Mouse (Mus musculus) midbrain, embryonic 12.5 days (tissue): Measurements from ENCODE around the gene Xaf1. TPM values are rescaled to one million over a fixed set of nuclear protein-coding genes. Genes with fewer than 3 reads are reported as not detected.

Source experiments
- ATAC-seq: fragments of 200-750 bp; cut with Nextera tagmentation; 2 replicates; pipeline ENCODE4 v1.8.0; 2017; ENCODE audit warnings: low read depth, moderate TSS enrichment, moderate library complexity; ENCODE audit not compliant: low FRiP score
- H3K27ac ChIP-seq: fragments of 300-500 bp; sonication (generic); replicated peaks from 2 replicates; pipeline ENCODE4 v1.5.1; 2016; ENCODE audit warnings: mild to moderate bottlenecking
- H3K27me3 ChIP-seq: fragments of 300-500 bp; sonication (generic); 2 replicates; pipeline ENCODE4 v1.6.1; 2016; ENCODE audit warnings: mild to moderate bottlenecking
- H3K36me3 ChIP-seq: fragments of 300-500 bp; sonication (generic); 2 replicates; pipeline ENCODE4 v1.6.1; 2016
- H3K4me1 ChIP-seq: fragments of 300-500 bp; sonication (generic); 2 replicates; pipeline ENCODE4 v1.6.1; 2016
- H3K4me2 ChIP-seq: fragments of 300-500 bp; sonication (generic); replicated peaks from 2 replicates; pipeline ENCODE4 v1.6.1; 2016; ENCODE audit warnings: mild to moderate bottlenecking, moderate library complexity
- H3K4me3 ChIP-seq: fragments of 300-500 bp; sonication (generic); 2 replicates; pipeline ENCODE4 v1.5.1; 2016; ENCODE audit warnings: mild to moderate bottlenecking
- H3K9ac ChIP-seq: fragments of 300-500 bp; sonication (generic); replicated peaks from 2 replicates; pipeline ENCODE4 v1.6.1; 2016; ENCODE audit warnings: mild to moderate bottlenecking, moderate library complexity
- H3K9me3 ChIP-seq: fragments of 300-500 bp; sonication (generic); 2 replicates; pipeline ENCODE4 v1.6.1; 2016; ENCODE audit warnings: mild to moderate bottlenecking
- WGBS: fragments of 180-500 bp; shearing (Covaris S2); methylation state at CpG from one replicate; pipeline ENCODE4 v1.1.7; 2016; 5-methylcytosine and 5-hydroxymethylcytosine counted together
- polyA plus RNA-seq: library from polyadenylated mRNA; unstranded; fragments of >200 nt; fragmentation: Nextera tagmentation; extraction: Ambion mirVana; gene quantifications from 2 replicates; pipeline ENCODE4 v1.2.1, GENCODE M21; 2016

The Xaf1 gene
- polyA plus RNA-seq, 1 experiment from 2014 or later = 1.6 TPM

DNA sequence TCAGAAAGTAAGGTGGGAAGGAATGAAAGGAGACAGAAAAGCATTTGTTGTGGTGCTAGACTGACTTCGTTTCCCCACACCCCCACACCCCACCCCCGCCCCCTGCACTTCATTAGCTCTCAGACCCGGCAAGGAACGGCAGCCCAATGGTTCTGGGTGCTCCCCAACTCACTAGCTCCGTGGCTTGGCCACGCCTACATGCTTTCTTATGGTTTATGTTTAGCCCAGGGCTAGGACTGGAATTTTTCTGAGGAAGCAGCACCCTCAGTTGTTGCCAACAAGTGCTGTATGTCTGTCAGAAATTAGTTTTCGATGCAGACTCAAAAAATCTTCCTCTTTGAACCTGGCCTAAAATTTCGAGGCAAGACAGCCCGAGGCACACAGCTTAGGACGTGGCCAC, 47.1 kb downstream of the Xaf1 start:
- Histone ChIP-seq H3K9ac (no peak overlapping the region), H3K4me2 (no peak overlapping the region), H3K4me1 (no peaks in the 10 kb centered on the region), H3K4me3 (no peak overlapping the region), H3K27me3 (no peaks in the 10 kb centered on the region), H3K27ac (no peak overlapping the region), H3K36me3 (no peaks in the 10 kb centered on the region), H3K9me3 (no peaks in the 10 kb centered on the region)
- WGBS = 64% methylated on average over 10 of the region's 10 CpGs
- ATAC-seq = no peak

DNA sequence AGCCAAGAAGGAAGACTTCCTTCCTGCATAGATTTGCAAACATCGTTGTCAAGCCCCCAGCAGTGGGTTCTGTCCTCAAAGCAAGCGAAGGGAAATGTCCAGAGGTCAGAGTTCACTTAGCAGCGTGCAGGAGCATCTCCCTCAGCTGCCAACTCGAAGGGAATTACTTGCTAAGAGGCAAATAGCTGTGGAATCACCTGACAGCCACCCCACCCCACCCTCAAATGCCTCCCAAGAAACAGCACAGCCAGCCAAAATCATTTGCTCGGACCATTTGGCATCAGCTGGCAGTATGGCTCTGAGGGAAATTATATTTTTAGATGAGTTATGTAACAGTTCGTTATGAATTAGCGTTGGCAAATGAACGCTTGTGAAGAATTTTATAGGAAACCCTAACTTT, 47.6 kb downstream of the Xaf1 start:
- no peak overlapping the region for H3K9ac ChIP-seq
- no peaks in the 10 kb centered on the region for H3K9me3 ChIP-seq
- H3K4me2 ChIP-seq = no peak overlapping the region
- WGBS = 67% methylated on average over 8 of the region's 8 CpGs
- ATAC-seq = no peak
- no peaks in the 10 kb centered on the region for H3K4me1 ChIP-seq
- no peaks in the 10 kb centered on the region for H3K27me3 ChIP-seq
- H3K27ac ChIP-seq = no peak overlapping the region
- H3K36me3 ChIP-seq = no peaks in the 10 kb centered on the region
- no peak overlapping the region for H3K4me3 ChIP-seq

DNA sequence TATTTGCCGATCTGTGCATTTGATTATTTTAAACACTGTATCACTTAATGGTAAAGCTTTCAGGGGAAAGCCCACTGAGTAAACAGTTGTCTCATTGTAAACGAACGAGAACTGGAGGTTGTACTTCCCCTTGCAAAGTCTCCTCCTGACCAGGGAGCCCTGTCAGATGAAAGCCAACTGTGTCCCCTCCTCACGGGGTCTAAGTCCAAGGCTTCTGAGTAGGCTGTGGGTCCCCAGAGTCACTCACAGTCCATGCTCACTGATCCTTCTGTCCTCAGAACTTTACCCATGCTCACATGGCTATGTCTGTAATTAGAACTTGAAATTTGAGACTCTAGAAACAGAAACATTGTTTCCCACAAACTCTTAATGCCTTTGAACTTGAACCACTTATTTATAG, 48.2 kb downstream of the Xaf1 start:
- H3K4me3 ChIP-seq = no peak overlapping the region
- H3K9ac ChIP-seq = no peak overlapping the region
- H3K4me1 ChIP-seq = no peaks in the 10 kb centered on the region
- WGBS = 78% methylated on average over 4 of the region's 4 CpGs
- H3K4me2 ChIP-seq = no peak overlapping the region
- ATAC-seq = no peak
- H3K27ac ChIP-seq = no peak overlapping the region
- no peaks in the 10 kb centered on the region for H3K27me3 ChIP-seq
- H3K36me3 ChIP-seq = no peaks in the 10 kb centered on the region
- H3K9me3 ChIP-seq = no peaks in the 10 kb centered on the region

DNA sequence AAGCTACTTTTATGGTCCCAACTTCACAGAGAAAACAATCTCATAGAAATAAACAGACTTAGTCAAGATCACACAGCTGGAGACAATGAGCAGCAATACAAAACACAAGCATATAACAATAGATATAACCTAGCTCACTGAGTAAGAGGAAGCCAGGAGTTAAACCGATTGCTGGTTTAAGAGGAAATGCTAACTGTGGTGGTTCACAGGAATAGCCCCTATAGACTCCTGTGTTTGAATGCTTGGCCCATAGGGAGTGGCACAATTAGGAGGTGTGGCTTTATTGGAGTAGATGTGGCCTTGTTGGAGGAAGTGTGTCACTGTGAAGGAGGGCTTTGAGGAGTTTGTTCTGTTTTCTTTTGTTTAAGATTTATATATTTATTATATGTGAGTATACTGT, 50.8 kb downstream of the Xaf1 start:
- Histone ChIP-seq H3K9ac (no peak overlapping the region), H3K9me3 (no peaks in the 10 kb centered on the region), H3K4me3 (no peak overlapping the region), H3K27ac (no peak overlapping the region), H3K4me2 (no peak overlapping the region), H3K36me3 (no peaks in the 10 kb centered on the region), H3K27me3 (no peaks in the 10 kb centered on the region), H3K4me1 (peaks cover 4% of the 10 kb centered on the region)
- 91% methylated on average over 1 of the region's 1 CpGs for WGBS
- ATAC-seq = no peak

GRCm38 (mm10) chr11:72353186-72353585, 51.8 kb downstream of the Xaf1 start:
- no peaks in the 10 kb centered on the region for H3K36me3 ChIP-seq
- no peak overlapping the region for H3K4me2 ChIP-seq
- no peaks in the 10 kb centered on the region for H3K9me3 ChIP-seq
- H3K27ac ChIP-seq = no peak overlapping the region
- H3K4me3 ChIP-seq = no peak overlapping the region
- WGBS = 87% methylated on average over 3 of the region's 3 CpGs
- peaks cover 4% of the 10 kb centered on the region for H3K4me1 ChIP-seq
- H3K9ac ChIP-seq = no peak overlapping the region
- no peaks in the 10 kb centered on the region for H3K27me3 ChIP-seq
- ATAC-seq = no peak

GRCm38 (mm10) chr11:72354971-72355728, 53.7 kb downstream of the Xaf1 start:
- H3K27me3 ChIP-seq = no peaks in the 10 kb centered on the region
- H3K4me3 ChIP-seq = 0 out of 2 replicates have a peak overlapping the region, but pooled peaks have one; percentile 12
- no peaks in the 10 kb centered on the region for H3K36me3 ChIP-seq
- H3K4me2 ChIP-seq = peak overlapping the region; percentile 40
- ATAC-seq = no peak
- H3K27ac ChIP-seq = no peak overlapping the region
- no peaks in the 10 kb centered on the region for H3K9me3 ChIP-seq
- no peak overlapping the region for H3K9ac ChIP-seq
- WGBS = 31% methylated on average over 20 of the region's 20 CpGs
- peaks cover 4% of the 10 kb centered on the region for H3K4me1 ChIP-seq

- no peak overlapping the region for H3K27ac ChIP-seq
- H3K4me1 ChIP-seq = 0 out of 2 replicates have a peak, but pooled peaks cover 3% of the 10 kb centered on the region
- peak; percentile 86 for ATAC-seq
- H3K4me3 ChIP-seq = peak overlapping the region; percentile 49
- no peaks in the 10 kb centered on the region for H3K36me3 ChIP-seq
- peak overlapping the region; percentile 81 for H3K4me2 ChIP-seq
- 9% methylated on average over 42 of the region's 42 CpGs for WGBS
- H3K9ac ChIP-seq = peak overlapping the region; percentile 59
- no peaks in the 10 kb centered on the region for H3K27me3 ChIP-seq
- H3K9me3 ChIP-seq = no peaks in the 10 kb centered on the region
These were observed 60.2 kb downstream of the Xaf1 start for GRCm38 (mm10) chr11:72361385-72362346.

DNA sequence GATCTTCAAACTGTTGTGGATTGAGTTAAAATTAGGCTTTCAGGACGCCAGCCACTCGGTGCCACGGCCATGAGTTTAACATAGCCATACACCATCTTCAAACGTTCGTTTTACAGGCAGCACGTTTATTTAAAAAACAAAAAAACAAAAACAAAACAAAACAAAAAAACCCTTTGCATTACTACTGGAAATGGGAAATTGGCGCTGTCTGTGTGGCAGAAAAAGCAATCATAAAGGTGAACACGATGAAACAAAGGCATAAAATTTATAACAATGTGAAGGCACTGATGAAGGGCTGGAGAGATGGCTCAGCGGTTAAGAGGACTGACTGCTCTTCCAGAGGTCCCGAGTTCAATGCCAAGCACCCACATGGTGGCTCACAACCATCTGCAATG, 60.9 kb downstream of the Xaf1 start, which contains the start of gene Tekt1:
TSS of gene Tekt1 (minus strand) at position 96 of the 395 bp plus-strand sequence.
- Histone ChIP-seq H3K9ac (peak within 1 kb of the TSS; percentile 59), H3K36me3 (no peaks in the 10 kb centered on the region), H3K4me1 (0 out of 2 replicates have a peak, but pooled peaks cover 3% of the 10 kb centered on the region), H3K27me3 (no peaks in the 10 kb centered on the region), H3K9me3 (no peaks in the 10 kb centered on the region), H3K4me2 (peak within 1 kb of the TSS; percentile 81), H3K27ac (no peak within 1 kb of the TSS), H3K4me3 (peak within 1 kb of the TSS; percentile 49)
- WGBS = 39% methylated on average over 10 of the region's 10 CpGs
- ATAC-seq = no peak

Other genes with a start within 250 kb of the Xaf1 start
- gene Pitpnm3, start 165.9 kb upstream of the Xaf1 start, polyA plus RNA-seq = 1.2 and 1.5 TPM in 2 replicates
- 0.85 and 0.97 TPM in 2 replicates for gene Gm43951, start 94.8 kb upstream of the Xaf1 start, polyA plus RNA-seq
- 29.2 and 30.1 TPM in 2 replicates for gene 4933427D14Rik, start 94.2 kb upstream of the Xaf1 start, polyA plus RNA-seq
- gene Txndc17, start 94.1 kb upstream of the Xaf1 start, polyA plus RNA-seq = 154 and 162 TPM in 2 replicates
- 53.7 and 58.6 TPM in 2 replicates for gene Med31, start 86.0 kb upstream of the Xaf1 start, polyA plus RNA-seq
- gene Slc13a5, start 34.4 kb upstream of the Xaf1 start, polyA plus RNA-seq = 0.29 and 0.33 TPM in 2 replicates
- not detected in 2 replicates for gene Fbxo39, start 12.8 kb downstream of the Xaf1 start, polyA plus RNA-seq
- gene Tekt1, start 60.8 kb downstream of the Xaf1 start, polyA plus RNA-seq = 3.8 and 4.6 TPM in 2 replicates
- 3.5 and 4.0 TPM in 2 replicates for gene Smtnl2, start 110.1 kb downstream of the Xaf1 start, polyA plus RNA-seq
- gene Ggt6, start 133.9 kb downstream of the Xaf1 start, polyA plus RNA-seq = not detected in 2 replicates
- gene Mybbp1a, start 139.7 kb downstream of the Xaf1 start, polyA plus RNA-seq = 136 and 138 TPM in 2 replicates
- gene Spns2, start 188.3 kb downstream of the Xaf1 start, polyA plus RNA-seq = 6.8 and 9.4 TPM in 2 replicates
- gene Spns3, start 248.9 kb downstream of the Xaf1 start, polyA plus RNA-seq = 0.09 and 0.10 TPM in 2 replicates